Mouse (Mus musculus) cerebellum, postnatal 25 days (tissue): ENCODE data around the gene Ccl19.
"Not testable (repeated sequence)": the region's sequence is repeated elsewhere in the genome, so short reads cannot be mapped to it uniquely, and the experiment has no call there.

Experiments used
- DNase-seq, 2 experiments: peaks; one replicate each; pipeline ENCODE4 v3.0.0; 2021; ENCODE audit warnings: mixed read lengths in 2 of 2

The Ccl19 gene

DNA sequence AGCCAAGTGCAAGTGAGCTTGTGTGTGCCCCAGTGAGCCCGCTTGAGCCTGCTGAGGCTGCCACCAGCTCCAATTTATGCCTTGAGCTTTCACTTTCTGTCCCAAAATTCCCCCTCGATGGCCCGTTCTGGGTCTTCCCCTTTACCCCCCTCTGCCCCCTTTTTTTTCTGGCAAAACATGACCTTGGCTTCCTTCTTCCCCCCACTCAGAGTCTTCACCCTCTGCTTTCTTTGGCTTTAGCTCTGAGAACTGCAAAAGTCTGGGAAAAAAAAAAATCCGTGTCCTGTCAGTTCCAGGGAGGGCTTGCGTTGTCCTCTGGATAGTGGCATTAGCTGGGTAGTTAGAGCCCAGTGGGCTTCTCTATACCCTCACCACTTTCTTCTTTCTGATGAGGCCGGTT is at the start of gene Ccl19:
TSS of gene Ccl19 (minus strand) at position 101 of the 400 bp plus-strand sequence.
- DNase-seq, result not testable (repeated sequence)

- DNase-seq, result not testable (repeated sequence)
Observed at GRCm38 (mm10) chr4:42773893-42774292, 17.5 kb upstream of the Ccl19 start, which contains the start of gene Ccl21a. Gene Ccl21a, minus strand, starts transcription at chr4:42773993.

DNA sequence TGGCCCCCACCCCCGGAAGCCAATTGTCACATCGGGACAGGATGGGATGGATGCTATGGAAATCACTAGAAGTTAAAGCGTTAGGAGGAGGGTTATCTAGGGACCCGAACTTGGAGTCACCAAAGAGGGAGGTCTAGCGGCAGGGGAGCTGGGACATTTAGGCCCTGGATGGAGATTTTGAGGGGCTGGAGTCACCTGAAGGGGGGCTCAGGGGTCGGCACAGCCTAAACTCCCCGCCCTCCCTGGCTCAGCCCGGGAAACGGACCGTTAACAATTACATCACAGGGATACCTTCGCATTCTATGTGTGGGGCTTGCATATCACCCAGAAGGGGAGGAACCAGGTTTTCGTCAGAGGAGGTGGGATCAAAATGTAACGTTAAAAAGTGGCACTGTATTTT is 21.1 kb downstream of the Ccl19 start, which contains the start of gene 4930578G10Rik:
TSS of gene 4930578G10Rik (plus strand) at position 301 of the 400 bp plus-strand sequence.
- not testable (repeated sequence) for DNase-seq
